Mouse (Mus musculus) heart, adult 2 months (tissue): ENCODE data around the gene 6430628N08Rik. TPM values are rescaled to one million over a fixed set of nuclear protein-coding genes. Genes with fewer than 3 reads are reported as not detected.

ENCODE experiments used
- DNase-seq, 2 experiments: peaks; one replicate each; pipeline ENCODE4 v3.0.0; 2021
- H3K27ac ChIP-seq: fragments of 200-600 bp; 2 replicates; pipeline ENCODE4 v1.8.1; 2022
- H3K27me3 ChIP-seq: fragments of 200-500 bp; 2 replicates; pipeline ENCODE4 v1.6.1; 2012; ENCODE audit warnings: mild to moderate bottlenecking, low read length, inconsistent platforms, mixed read lengths; ENCODE audit not compliant: control insufficient read depth, insufficient read depth
- H3K36me3 ChIP-seq: fragments of 200-500 bp; 2 replicates; pipeline ENCODE4 v1.6.1; 2012; ENCODE audit warnings: low read length, inconsistent platforms; ENCODE audit not compliant: control insufficient read depth, insufficient read depth
- H3K4me1 ChIP-seq: fragments of 200-500 bp; 2 replicates; pipeline ENCODE4 v1.6.1; 2011; ENCODE audit warnings: low read length; ENCODE audit not compliant: control insufficient read depth, insufficient read depth
- H3K4me3 ChIP-seq: fragments of 200-600 bp; 2 replicates; pipeline ENCODE4 v1.8.1; 2022
- H3K79me2 ChIP-seq: fragments of 200-500 bp; replicated peaks from 2 replicates; pipeline ENCODE4 v1.6.1; 2012; ENCODE audit warnings: mild to moderate bottlenecking, inconsistent platforms, low read length, moderate library complexity, mixed read lengths; ENCODE audit not compliant: control insufficient read depth, insufficient read depth
- H3K9ac ChIP-seq: fragments of 200-500 bp; 2 replicates; pipeline ENCODE4 v1.6.1; 2012; ENCODE audit warnings: low read depth, mild to moderate bottlenecking, control low read depth, inconsistent platforms, low read length, mixed read lengths
- CTCF ChIP-seq: fragments of 200-600 bp; IDR thresholded peaks from 2 replicates; pipeline ENCODE4 v1.8.1; 2022; ENCODE audit warnings: antibody characterized with exemption, mild to moderate bottlenecking, moderate library complexity
- EP300 ChIP-seq: fragments of 200-500 bp; IDR thresholded peaks from 2 replicates; pipeline ENCODE4 v1.6.1; 2011; ENCODE audit warnings: low read depth, low read length, control low read depth; ENCODE audit not compliant: insufficient read depth
- POLR2A ChIP-seq: fragments of 200-500 bp; IDR thresholded peaks from 2 replicates; pipeline ENCODE4 v1.6.1; 2011; ENCODE audit warnings: mild to moderate bottlenecking, low read depth, low read length, control low read depth; ENCODE audit not compliant: insufficient read depth
- WGBS: fragments of 180-500 bp; shearing (Covaris S2); methylation state at CpG from one replicate; pipeline ENCODE4 v1.1.7; 2018; 5-methylcytosine and 5-hydroxymethylcytosine counted together
- intact Hi-C: fragments of 180-260 bp; cut with DNase I; formaldehyde crosslinking; loops from one replicate; pipeline ENCODE4 v1.15.1; 2025
- polyA plus RNA-seq: library from polyadenylated mRNA; depleted of rRNA; stranded (reverse); fragments of >200 nt; gene quantifications from 2 replicates; pipeline ENCODE4 v1.2.3, GENCODE M21; 2012
- total RNA-seq, 2 experiments: library from RNA; stranded (reverse); gene quantifications; 2 replicates each; pipeline ENCODE4 v1.2.3; 2021

Gene 6430628N08Rik
- total and polyA plus RNA-seq, 3 experiments = not detected

DNA sequence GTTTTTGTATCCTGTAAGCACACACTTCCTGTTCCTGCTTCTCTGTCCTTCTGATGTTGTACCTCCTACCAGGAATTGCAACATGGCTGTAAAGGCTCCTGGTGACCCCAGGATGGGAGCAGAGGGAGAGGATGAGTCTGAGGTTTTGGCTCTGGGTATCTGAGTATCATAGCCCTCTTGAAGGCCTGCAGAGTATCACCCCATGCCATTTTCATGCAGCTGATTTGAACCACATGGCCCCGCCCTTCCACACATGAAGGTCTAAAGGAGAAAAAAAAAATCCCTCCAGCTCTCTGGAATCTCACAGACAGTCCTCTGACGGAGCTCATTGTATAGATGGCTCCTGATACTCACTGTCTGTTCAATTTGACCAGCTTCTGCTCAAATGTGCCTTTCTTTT lies 40.4 kb upstream of the 6430628N08Rik start:
- no peak overlapping the region for H3K27ac ChIP-seq
- intact Hi-C loops = no loop called here
- H3K27me3 ChIP-seq = no peaks in the 10 kb centered on the region
- no peak overlapping the region for H3K9ac ChIP-seq
- peaks cover 22% of the 10 kb centered on the region for H3K36me3 ChIP-seq
- no peak for DNase-seq
- no peak overlapping the region for H3K4me3 ChIP-seq
- H3K79me2 ChIP-seq = no peaks in the 10 kb centered on the region
- peaks cover 15% of the 10 kb centered on the region for H3K4me1 ChIP-seq
- WGBS = 83% methylated on average over 2 of the region's 2 CpGs
- TF ChIP-seq CTCF = no peak

DNA sequence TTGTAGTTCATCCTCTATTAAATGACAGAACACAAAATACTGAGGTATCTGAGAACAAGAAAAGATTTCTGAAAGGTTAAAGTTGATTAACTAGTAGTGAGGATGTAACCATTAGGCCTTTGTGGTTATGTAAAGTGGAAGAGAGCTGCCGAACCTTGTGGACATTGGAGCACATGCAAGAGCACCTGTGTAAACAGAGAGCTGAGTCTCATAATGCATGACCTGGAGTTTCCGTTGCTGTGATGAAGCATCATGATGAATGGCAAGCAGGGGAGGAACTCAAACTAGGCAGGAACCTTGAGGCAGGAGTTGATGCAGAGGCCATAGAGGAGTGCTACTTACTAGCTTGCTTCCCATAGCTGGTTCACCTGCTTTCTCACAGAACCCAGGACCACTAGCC lies 39.8 kb upstream of the 6430628N08Rik start:
- TF ChIP-seq CTCF (no peak), POLR2A (no peak), EP300 (no peak)
- H3K4me3 ChIP-seq = no peak overlapping the region
- WGBS = 51% methylated on average over 2 of the region's 2 CpGs
- peaks cover 15% of the 10 kb centered on the region for H3K4me1 ChIP-seq
- no peaks in the 10 kb centered on the region for H3K27me3 ChIP-seq
- intact Hi-C loops = no loop called here
- H3K27ac ChIP-seq = no peak overlapping the region
- DNase-seq = no peak
- no peak overlapping the region for H3K9ac ChIP-seq
- H3K36me3 ChIP-seq = peaks cover 22% of the 10 kb centered on the region
- H3K79me2 ChIP-seq = no peaks in the 10 kb centered on the region

DNA sequence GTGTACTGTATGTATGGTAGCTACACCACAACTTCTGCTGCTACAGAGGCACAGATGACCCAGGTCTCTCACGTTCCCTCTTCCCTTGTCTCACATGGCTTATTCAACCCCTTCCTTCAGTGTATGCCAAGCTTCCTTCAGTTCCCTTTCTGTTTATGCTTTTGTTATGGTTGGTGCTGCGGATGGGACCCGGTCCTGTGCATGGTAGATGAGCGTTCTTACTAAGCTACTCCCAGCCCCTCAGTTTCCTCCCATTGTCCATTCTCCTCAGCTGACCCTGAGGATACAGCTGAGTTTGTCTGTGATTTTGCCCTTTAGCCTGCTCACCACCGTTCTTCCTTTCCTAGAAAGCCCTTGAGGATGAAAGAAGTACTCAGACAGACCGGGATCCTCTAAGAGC lies 38.9 kb upstream of the 6430628N08Rik start:
- WGBS = 54% methylated on average over 6 of the region's 6 CpGs
- no peak for DNase-seq
- no peaks in the 10 kb centered on the region for H3K79me2 ChIP-seq
- intact Hi-C loops = no loop called here
- H3K36me3 ChIP-seq = peaks cover 19% of the 10 kb centered on the region
- H3K27me3 ChIP-seq = no peaks in the 10 kb centered on the region
- H3K27ac ChIP-seq = no peak overlapping the region
- no peak overlapping the region for H3K4me3 ChIP-seq
- H3K9ac ChIP-seq = no peak overlapping the region
- H3K4me1 ChIP-seq = peaks cover 14% of the 10 kb centered on the region
- TF ChIP-seq EP300 (0 out of 2 replicates have a peak, but pooled peaks have one; percentile 30), CTCF (no peak)

DNA sequence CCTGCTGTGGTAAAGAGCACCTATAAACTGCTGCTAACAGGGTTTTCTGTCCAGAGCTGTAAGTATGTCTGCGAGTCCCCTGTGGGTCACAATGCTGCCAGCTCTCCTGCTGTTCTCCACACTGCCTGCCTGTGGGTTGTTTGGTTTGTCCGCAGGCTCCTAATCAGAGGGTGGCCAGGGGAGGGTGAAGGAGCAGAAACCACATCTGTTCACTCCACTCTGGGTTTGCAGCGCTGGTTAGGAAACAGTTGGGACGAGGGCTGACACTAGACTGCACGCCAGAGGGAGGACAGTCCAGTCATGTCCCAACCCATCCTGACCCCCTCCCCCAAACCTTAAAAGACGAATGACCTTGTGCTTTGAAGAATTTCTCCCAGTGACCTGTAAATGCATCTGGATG lies 35.4 kb upstream of the 6430628N08Rik start:
- Histone ChIP-seq H3K27me3 (no peaks in the 10 kb centered on the region), H3K79me2 (no peaks in the 10 kb centered on the region), H3K27ac (no peak overlapping the region), H3K36me3 (peaks cover 5% of the 10 kb centered on the region), H3K4me3 (no peak overlapping the region), H3K9ac (no peak overlapping the region), H3K4me1 (peaks cover 6% of the 10 kb centered on the region)
- DNase-seq = no peak
- intact Hi-C loops = no loop called here
- WGBS = 88% methylated on average over 6 of the region's 6 CpGs
- TF ChIP-seq EP300 = no peak
- no peak for TF ChIP-seq CTCF
- TF ChIP-seq POLR2A = no peak

DNA sequence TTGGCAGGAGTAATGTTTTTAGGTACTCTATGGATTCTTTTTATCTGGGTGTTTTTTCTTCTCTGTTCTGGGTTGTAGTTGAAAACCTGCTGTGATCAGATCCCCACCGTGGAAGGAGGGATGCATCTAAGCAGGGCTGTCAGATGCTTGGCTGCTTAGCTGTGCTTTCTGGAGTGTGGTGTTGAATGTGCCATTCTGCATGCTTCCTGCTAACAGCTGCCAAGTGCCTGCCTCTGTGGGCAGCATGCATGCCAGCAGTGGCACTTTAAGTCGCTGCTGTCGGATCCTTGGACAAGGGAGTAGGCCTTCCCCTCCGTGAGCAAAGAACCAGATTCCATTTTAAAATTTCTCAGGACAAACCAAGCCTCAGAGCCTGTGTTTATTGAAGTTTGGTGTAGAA lies 34.9 kb upstream of the 6430628N08Rik start:
- DNase-seq = no peak
- TF ChIP-seq EP300 (no peak), CTCF (no peak), POLR2A (no peak)
- H3K27ac ChIP-seq = no peak overlapping the region
- no peaks in the 10 kb centered on the region for H3K79me2 ChIP-seq
- no peak overlapping the region for H3K4me3 ChIP-seq
- no peaks in the 10 kb centered on the region for H3K27me3 ChIP-seq
- H3K36me3 ChIP-seq = peaks cover 3% of the 10 kb centered on the region
- no peak overlapping the region for H3K9ac ChIP-seq
- peaks cover 6% of the 10 kb centered on the region for H3K4me1 ChIP-seq
- intact Hi-C loops = no loop called here
- 64% methylated on average over 4 of the region's 4 CpGs for WGBS

DNA sequence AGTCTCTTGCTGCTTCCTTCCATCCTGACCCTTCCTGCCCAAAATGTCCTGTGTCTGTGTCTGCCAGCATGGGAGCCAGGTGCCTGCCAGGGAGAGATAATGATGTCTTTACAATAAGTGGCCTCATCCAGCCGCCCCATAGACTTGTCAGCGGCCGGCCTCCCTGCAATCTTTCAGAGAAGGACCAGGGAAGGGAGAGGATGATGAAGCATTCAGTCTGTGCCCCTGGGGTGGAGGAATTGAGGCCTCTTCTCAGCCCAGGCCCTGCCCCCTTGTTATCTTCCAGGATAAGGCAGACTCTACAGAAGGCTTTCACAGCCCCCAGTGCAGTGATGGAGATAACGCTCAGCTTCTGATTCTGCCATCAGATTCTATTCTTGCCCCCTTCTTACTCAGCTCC lies 34.2 kb upstream of the 6430628N08Rik start:
- intact Hi-C loops = no loop called here
- H3K4me3 ChIP-seq = no peak overlapping the region
- no peak overlapping the region for H3K9ac ChIP-seq
- no peaks in the 10 kb centered on the region; the same call in 1 of the 2 replicates for H3K36me3 ChIP-seq
- DNase-seq = no peak
- H3K27me3 ChIP-seq = no peaks in the 10 kb centered on the region
- H3K4me1 ChIP-seq = peaks cover 4% of the 10 kb centered on the region
- no peaks in the 10 kb centered on the region for H3K79me2 ChIP-seq
- no peak for TF ChIP-seq POLR2A
- no peak for TF ChIP-seq CTCF
- 76% methylated on average over 4 of the region's 4 CpGs for WGBS
- H3K27ac ChIP-seq = no peak overlapping the region
